Mouse (Mus musculus) adrenal gland, postnatal 4 days (tissue): ENCODE measurements around the gene Gucy2f. TPM values are rescaled to one million over a fixed set of nuclear protein-coding genes. Genes with fewer than 3 reads are reported as not detected.
"Not testable (repeated sequence)": the region's sequence is repeated elsewhere in the genome, so short reads cannot be mapped to it uniquely, and the experiment has no call there.

ENCODE experiments used
- DNase-seq, 2 experiments: peaks; one replicate each; pipeline ENCODE4 v3.0.0; 2021 to 2022; ENCODE audit warnings: low spot score in 2 of 2, mixed read lengths in 2 of 2
- long read RNA-seq, 2 experiments: library from polyadenylated mRNA; stranded (forward); transcript quantifications; one replicate each; pipeline ENCODE4 v2.0.0; 2021
- total RNA-seq, 2 experiments: library from RNA; stranded (reverse); gene quantifications; 2 replicates each; pipeline ENCODE4 v1.2.3; 2021

The Gucy2f gene
- under 1 TPM in 1 of 2 experiments, not detected in 1; 0.06 TPM for total RNA-seq
- long read RNA-seq, experiment 1: 0 reads
- long read RNA-seq, experiment 2: 0 reads

DNA sequence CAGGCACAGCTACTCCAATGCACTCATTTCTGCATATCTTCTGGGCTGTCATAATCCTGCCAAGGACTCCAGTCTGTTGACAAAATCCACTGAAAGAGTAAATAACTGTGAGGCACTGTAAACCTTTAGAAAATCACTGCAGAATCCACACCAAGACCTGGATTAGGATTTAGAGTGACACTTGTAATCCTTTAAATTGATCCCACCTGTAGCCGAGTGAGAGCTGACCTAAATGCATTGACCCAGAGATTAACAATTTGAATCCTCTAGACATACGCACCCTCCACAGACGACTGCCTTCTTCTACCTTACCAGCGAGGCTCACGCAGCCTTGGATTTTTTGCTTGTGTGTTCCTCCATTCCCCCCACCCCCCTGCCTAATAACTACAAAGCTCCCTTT lies at the start of gene Gucy2f:
Gene Gucy2f (minus strand): TSS at position 101 of the 400 bp plus-strand sequence.
- no peak for DNase-seq

DNA sequence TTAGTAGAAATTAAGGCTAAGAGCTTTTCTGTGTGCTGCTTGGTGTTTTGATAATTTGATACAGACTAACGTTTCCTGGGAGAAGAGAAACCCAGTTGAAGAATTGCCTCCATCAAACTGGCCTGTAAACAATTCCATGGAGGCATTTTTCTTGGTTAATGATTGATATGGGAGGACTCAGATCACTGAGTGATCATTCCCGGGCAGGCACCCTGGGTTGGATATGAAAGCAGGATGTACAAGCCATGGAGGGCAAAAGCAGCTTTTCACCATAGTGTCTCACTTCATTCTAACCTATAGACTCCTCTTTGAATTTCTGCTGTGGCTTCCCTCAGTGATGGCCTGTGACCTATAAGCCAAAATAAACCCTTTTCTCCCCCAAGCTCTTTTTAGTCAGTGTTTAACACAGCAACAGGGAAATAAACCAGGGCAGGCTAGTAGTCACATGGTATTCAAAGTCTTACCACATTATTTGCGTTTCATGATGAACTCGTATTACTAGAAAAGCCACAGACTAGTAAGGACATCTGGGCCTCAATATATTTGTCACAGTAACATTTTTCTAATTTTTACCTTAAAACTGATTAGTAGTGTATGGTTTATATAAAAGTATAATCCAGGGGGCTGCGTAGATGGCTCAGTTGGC lies 49.1 kb upstream of the Gucy2f start:
- DNase-seq: no peak

DNA sequence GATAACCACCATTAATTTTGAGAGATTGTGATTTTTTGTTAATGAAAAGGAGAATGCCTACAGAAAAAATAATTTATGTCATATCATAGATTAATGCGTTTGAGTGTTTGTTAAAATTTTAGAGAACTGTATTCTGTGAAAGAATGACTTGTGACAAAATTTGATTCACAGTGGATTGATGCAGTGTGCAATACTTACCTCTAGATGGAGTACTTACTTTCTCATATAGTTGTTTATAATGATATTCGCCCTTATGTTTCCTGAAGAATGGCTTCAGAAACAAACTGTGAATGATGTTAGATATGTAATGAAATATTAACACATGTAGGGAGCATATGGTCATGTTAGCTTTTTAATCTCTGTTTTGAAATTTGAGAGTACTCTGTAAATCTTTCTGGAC lies 40.4 kb upstream of the Gucy2f start:
- no peak for DNase-seq

DNA sequence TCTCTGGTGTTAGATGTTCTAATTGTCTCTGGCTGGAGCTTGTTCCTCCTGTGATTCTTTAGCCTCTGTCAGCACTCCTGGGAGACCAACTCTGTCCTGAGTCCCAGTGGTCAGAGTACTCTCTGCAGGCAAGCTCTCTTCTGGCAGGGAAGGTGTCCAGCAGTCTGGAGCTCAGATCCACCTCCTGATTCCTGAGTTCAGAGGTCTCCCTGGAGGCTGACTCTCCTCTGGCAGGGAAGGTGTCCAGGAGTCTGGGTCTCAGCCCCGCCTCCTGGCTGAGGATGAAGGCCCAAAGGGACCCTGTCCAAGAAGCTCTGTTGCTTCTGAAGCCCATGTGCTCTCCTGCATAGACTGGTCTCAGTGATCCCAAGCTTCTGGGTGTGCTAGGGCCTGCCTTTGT lies 39.4 kb upstream of the Gucy2f start:
- not testable (repeated sequence) for DNase-seq

GRCm38 (mm10) chrX:142228769-142229158 lies 32.0 kb upstream of the Gucy2f start:
- DNase-seq: no peak

DNA sequence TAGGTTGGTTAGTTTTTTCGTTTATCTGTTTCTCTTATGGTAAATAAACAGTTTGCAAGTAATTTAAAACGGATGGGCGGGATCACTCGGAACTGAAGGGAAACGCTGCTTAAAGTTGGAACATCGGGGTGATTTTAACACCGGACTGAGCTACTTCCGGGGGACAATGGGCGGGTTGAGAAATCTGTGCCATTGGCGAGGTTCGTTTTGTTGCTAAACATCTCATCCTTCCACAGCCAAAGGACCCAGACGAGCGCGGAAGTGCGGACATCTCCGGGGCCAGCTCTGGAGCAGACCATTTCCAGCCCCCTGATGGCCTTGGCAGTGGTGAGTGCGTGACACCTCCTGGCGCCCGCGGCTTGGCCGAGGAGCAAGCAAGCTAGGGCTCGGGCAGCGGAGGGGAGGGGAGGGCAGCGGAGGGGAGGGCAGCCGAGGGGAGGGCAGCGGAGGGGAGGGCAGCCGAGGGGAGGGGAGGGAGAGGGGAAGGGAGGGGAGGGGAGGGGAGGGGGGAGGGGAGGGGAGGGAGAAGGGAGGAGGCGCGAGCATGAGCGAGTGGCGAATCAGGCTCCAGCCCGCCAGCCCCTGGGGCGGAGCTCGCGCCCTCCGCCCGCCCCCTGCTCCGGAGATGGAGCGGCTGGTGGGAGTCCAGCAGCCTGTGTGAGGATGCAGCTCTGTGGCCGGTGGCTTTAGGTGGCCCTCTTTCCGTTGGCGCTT lies 31.5 kb upstream of the Gucy2f start:
- DNase-seq: peak; percentile 9 to 40

- DNase-seq: peak in 1 of 2 experiments; percentile 4
These were observed 30.8 kb upstream of the Gucy2f start for GRCm38 (mm10) chrX:142227398-142228054.

GRCm38 (mm10) chrX:142226542-142226941 lies 29.8 kb upstream of the Gucy2f start, which contains the start of gene Nxt2:
Gene Nxt2, plus strand, starts transcription at chrX:142226770.
- DNase-seq: no peak

GRCm38 (mm10) chrX:142200295-142200694 lies 3.6 kb upstream of the Gucy2f start:
- DNase-seq: no peak

DNA sequence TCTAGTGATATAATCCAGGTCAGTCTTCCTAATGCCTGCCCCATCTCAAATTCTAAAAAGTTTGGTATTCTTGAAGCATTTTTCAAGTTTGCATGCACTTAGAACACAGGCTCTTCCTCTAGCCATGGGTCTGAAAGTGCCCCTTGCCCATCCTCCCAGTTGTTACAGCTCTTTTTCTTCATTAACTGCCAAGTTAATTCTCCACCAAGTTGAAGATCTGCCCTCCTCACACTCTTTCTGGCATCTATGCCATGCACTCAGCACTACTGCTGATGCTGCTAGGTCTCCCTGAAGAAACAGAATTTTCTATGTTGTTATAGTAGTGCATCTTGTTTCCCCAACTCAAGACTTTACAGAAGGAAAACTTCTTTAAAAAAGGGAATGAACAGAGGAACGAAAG lies 1.2 kb downstream of the Gucy2f start:
- DNase-seq: no peak

DNA sequence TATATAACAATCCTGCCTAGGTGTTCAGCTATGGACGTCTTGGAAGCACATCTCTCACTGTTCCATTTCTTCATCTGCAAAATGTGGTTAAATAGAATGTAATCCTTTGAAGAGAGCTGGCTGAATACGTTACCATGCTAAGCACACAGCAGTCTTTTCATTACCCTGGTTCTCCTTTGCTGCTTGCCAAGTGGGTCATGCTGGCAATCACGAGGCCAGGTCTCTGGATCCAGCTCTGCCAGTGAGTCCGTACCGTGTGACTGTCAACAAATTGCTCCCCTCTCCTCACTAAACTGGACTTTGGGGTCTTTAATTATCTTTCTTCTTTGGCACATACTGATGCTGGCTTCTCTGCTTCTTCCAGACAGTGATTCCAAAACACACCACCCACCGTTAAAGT lies 2.3 kb downstream of the Gucy2f start:
- no peak for DNase-seq

- DNase-seq: no peak
These were observed 6.4 kb downstream of the Gucy2f start for GRCm38 (mm10) chrX:142190355-142190754.

DNA sequence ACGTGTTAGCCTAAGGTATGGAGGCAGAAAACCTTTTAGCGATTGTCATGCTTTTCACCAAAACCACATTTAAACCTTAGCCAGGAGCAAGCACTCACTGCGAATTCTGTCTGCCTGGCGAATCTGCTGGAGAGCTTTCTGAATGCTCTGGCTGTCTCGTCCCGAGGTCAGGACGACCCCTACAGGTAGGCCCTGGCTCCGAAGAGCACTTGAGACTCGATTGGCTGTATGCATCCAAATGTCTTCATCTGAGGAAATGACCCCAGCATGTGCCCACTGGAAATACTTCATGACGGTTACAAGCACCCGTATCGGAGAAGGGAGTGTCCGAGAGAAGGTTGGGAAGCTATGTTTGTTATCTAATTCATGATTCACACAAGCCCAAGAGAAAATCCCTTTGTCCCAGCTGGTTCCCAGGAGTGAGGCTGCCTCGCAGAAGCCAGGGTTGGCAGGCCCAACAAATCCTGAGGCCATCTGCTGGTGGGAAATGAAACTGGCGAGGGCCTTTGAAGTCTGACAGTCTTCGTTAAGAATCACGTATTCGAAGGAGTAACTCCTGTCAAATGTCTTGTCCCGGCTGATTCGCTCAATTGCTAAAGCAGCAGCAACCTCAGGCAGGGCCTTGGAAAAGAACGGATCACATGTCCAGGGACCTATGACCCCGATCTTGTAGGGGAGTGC lies 7.6 kb downstream of the Gucy2f start:
- peak in 1 of 2 experiments; percentile 6 for DNase-seq

DNA sequence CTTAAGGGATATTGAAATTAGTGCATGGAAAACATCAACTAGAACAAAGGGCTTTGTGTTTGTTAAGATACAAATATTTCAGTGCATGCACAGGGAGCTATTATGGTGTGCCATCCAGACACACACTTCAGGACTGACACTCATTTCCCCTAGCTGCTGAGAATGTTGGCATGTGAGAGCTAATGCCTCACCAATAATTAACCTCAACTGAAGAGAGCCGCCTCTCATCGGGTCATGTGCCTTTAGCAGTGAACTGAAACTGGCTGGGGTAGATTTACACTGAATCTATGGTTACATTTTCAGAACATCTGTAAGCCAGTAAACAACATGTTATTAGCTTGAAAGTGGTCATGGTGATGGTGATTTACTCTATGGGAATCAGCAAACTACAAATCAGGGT lies 14.7 kb downstream of the Gucy2f start:
- DNase-seq: no peak

DNA sequence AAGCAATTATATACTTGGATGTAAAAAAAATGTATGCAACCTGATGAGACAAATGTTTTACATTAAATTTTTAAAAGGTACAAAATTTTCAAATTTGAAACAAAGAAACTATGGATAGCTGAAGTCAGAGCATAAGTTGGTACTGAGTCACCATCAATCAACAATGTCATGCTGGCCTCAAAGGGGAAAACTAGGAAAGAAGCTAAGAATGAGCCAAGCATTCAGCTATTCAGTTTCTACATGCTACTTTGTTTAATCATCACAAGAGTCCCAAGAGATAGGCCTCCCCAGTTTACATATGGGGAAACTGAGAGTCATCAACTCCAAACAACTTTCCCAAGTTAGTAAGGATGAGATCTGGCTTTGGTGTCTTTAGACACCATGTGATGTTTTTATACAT lies 19.8 kb downstream of the Gucy2f start:
- DNase-seq: no peak

DNA sequence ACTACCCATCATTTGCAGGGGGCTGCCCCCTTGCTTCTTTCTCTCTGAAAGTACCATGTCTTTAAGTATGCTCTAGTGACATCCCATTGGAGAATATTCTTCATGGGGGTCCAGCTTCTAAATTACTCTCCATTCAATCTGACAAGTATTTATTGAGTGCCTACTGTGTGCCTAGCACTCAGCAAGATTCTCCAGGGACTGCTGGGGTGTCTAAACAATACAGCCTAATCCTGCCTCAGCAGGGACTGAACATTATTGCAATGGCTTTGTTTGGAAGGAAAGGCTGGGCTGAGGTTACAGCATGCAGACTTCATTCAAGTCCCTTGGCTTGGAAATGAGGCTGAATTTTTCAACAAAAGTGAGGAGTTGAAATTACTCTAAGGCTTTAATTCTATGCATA lies 81.0 kb downstream of the Gucy2f start:
- no peak for DNase-seq

GRCm38 (mm10) chrX:142111236-142111635 lies 85.5 kb downstream of the Gucy2f start:
- no peak for DNase-seq

DNA sequence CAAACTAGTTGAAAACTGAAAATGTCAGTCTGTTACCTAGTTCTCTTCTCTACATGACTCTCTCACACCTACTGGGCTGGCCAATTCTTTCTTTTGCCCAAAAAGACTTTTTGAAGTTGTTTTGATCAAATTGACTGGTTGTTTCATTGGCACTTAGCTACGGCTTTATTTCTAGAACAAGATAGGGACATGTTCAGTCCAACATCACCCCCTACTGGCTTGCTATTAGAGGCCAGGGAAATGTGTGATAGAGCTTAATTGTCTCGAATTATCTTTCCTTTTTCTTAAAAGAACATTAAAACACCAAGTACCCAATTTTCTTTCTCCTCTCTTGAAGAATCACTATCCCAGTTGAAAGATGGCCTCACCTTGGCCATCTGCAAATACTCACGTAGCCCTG lies 99.8 kb downstream of the Gucy2f start:
- DNase-seq: no peak

- no peak for DNase-seq
These were observed 101.2 kb downstream of the Gucy2f start for GRCm38 (mm10) chrX:142095579-142095978.

DNA sequence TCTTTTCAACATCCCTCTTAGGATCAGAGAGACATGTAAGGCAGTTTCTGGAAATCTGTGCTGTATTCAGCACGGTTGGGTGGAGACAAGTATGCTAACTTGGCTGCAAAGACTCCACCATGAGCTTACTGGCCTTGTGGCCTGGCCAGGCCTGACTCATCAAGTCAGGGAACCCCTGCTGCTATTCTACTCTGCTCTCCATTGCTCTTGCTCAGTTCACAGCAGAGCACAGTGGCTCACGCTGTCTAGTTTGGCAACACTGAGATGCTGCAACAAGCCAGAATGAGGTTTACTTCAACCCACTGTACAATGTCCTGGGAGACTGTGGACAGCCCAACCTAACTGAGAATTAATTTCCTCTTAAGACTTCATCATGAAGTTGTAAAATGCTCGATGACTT lies 134.1 kb downstream of the Gucy2f start:
- DNase-seq: no peak
